In genomic region chr3:90323119-90323518, GRCm38 (mm10) we compare ENCODE assay signal across 9 mouse cellular contexts. TPM values are rescaled to one million over a fixed set of nuclear protein-coding genes. Genes with fewer than 3 reads are reported as not detected.
DNase-seq lines count a peak whose midpoint lies in the region; ATAC-seq and TF ChIP-seq lines count a peak whose summit lies in the region.
"Had no signal": no experiment of that assay in that cellular context is flagged by ENCODE, and none has a peak within 500 bp of the region (broad histone marks: within the 10 kb centered on the region; RNA-seq: fewer than 3 reads in every experiment).

No protein-coding gene starts in this region.

- no peaks in the 10 kb centered on the region for H3K27me3 ChIP-seq in midbrain, embryonic 11.5 days (ENCODE audit: control insufficient read depth, insufficient read depth, low read length)
- no peaks in the 10 kb centered on the region for H3K27me3 ChIP-seq in midbrain, embryonic 10.5 days (ENCODE audit: low read depth, poor library complexity, severe bottlenecking)
- H3K27me3 ChIP-seq in embryonic facial prominence, embryonic 15.5 days = no peaks in the 10 kb centered on the region
- H3K27me3 ChIP-seq in heart, embryonic 11.5 days (ENCODE audit: control insufficient read depth, insufficient read depth, low read length) = no peaks in the 10 kb centered on the region
- H3K27me3 ChIP-seq in kidney, embryonic 15.5 days = no peaks in the 10 kb centered on the region
- H3K27me3 ChIP-seq in limb, embryonic 13.5 days = no peaks in the 10 kb centered on the region
- H3K27me3 ChIP-seq in neural tube, embryonic 12.5 days (replicated peaks) = no peaks in the 10 kb centered on the region
- H3K27me3 ChIP-seq in stomach, postnatal 0 days (ENCODE audit: control insufficient read depth, insufficient read depth, low read length) = no peaks in the 10 kb centered on the region

- 76% methylated on average over 5 of the region's 5 CpGs for WGBS in midbrain, embryonic 11.5 days
- WGBS in midbrain, embryonic 10.5 days = 86% methylated on average over 5 of the region's 5 CpGs
- 9% methylated on average over 5 of the region's 5 CpGs for WGBS in embryonic facial prominence, embryonic 15.5 days
- WGBS in heart, embryonic 11.5 days (ENCODE audit: insufficient replicate concordance) = 35% methylated on average over 5 of the region's 5 CpGs
- 24% methylated on average over 5 of the region's 5 CpGs for WGBS in kidney, embryonic 15.5 days
- WGBS in limb, embryonic 13.5 days = 15% methylated on average over 5 of the region's 5 CpGs
- WGBS in neural tube, embryonic 12.5 days = 18% methylated on average over 5 of the region's 5 CpGs
- WGBS in stomach, postnatal 0 days = 3% methylated on average over 5 of the region's 5 CpGs

- H3K4me1 ChIP-seq in midbrain, embryonic 11.5 days (ENCODE audit: control insufficient read depth, insufficient read depth, low read length) = peaks cover 3% of the 10 kb centered on the region; the same call in 1 of the 2 replicates
- peaks cover 7% of the 10 kb centered on the region; the same call in 1 of the 2 replicates for H3K4me1 ChIP-seq in midbrain, embryonic 10.5 days
- peaks cover 21% of the 10 kb centered on the region for H3K4me1 ChIP-seq in embryonic facial prominence, embryonic 15.5 days
- H3K4me1 ChIP-seq in heart, embryonic 11.5 days (ENCODE audit: control insufficient read depth, insufficient read depth, low read length) = peaks cover 16% of the 10 kb centered on the region
- peaks cover 18% of the 10 kb centered on the region for H3K4me1 ChIP-seq in kidney, embryonic 15.5 days
- peaks cover 33% of the 10 kb centered on the region for H3K4me1 ChIP-seq in limb, embryonic 13.5 days
- peaks cover 13% of the 10 kb centered on the region; the same call in 1 of the 2 replicates for H3K4me1 ChIP-seq in neural tube, embryonic 12.5 days
- no peaks in the 10 kb centered on the region for H3K4me1 ChIP-seq in stomach, postnatal 0 days (replicated peaks; ENCODE audit: control insufficient read depth, insufficient read depth)

- no peaks in the 10 kb centered on the region for H3K36me3 ChIP-seq in midbrain, embryonic 11.5 days (ENCODE audit: control insufficient read depth, insufficient read depth, low read length)
- H3K36me3 ChIP-seq in midbrain, embryonic 10.5 days = peaks cover 12% of the 10 kb centered on the region
- no peaks in the 10 kb centered on the region; the same call in 1 of the 2 replicates for H3K36me3 ChIP-seq in embryonic facial prominence, embryonic 15.5 days
- H3K36me3 ChIP-seq in heart, embryonic 11.5 days (ENCODE audit: control insufficient read depth, insufficient read depth, low read length) = no peaks in the 10 kb centered on the region
- no peaks in the 10 kb centered on the region for H3K36me3 ChIP-seq in kidney, embryonic 15.5 days
- H3K36me3 ChIP-seq in limb, embryonic 13.5 days = no peaks in the 10 kb centered on the region
- no peaks in the 10 kb centered on the region for H3K36me3 ChIP-seq in neural tube, embryonic 12.5 days
- H3K36me3 ChIP-seq in stomach, postnatal 0 days (ENCODE audit: control insufficient read depth, insufficient read depth, low read length) = no peaks in the 10 kb centered on the region

- H3K4me2 ChIP-seq in midbrain, embryonic 11.5 days = no peak overlapping the region
- H3K4me2 ChIP-seq in embryonic facial prominence, embryonic 15.5 days (replicated peaks) = peak overlapping the region; percentile 12; the same call in 1 of the 2 replicates
- peak overlapping the region; percentile 25; the same call in 1 of the 2 replicates for H3K4me2 ChIP-seq in heart, embryonic 11.5 days
- peak overlapping the region; percentile 31; the same call in 1 of the 2 replicates for H3K4me2 ChIP-seq in kidney, embryonic 15.5 days
- peak overlapping the region; percentile 32 for H3K4me2 ChIP-seq in limb, embryonic 13.5 days (replicated peaks)
- peak overlapping the region; percentile 34 for H3K4me2 ChIP-seq in neural tube, embryonic 12.5 days (replicated peaks)
- no peak overlapping the region for H3K4me2 ChIP-seq in stomach, postnatal 0 days (replicated peaks; ENCODE audit: low read depth)

- no peak overlapping the region for H3K4me3 ChIP-seq in midbrain, embryonic 11.5 days (ENCODE audit: low read depth, low read length)
- no peak overlapping the region for H3K4me3 ChIP-seq in midbrain, embryonic 10.5 days
- no peak overlapping the region for H3K4me3 ChIP-seq in embryonic facial prominence, embryonic 15.5 days (replicated peaks)
- no peak overlapping the region for H3K4me3 ChIP-seq in heart, embryonic 11.5 days (ENCODE audit: low read depth, low read length)
- H3K4me3 ChIP-seq in kidney, embryonic 15.5 days (replicated peaks) = no peak overlapping the region
- no peak overlapping the region for H3K4me3 ChIP-seq in limb, embryonic 13.5 days
- no peak overlapping the region for H3K4me3 ChIP-seq in neural tube, embryonic 12.5 days
- H3K4me3 ChIP-seq in stomach, postnatal 0 days (ENCODE audit: low read depth, low read length) = no peak overlapping the region
- H3K4me3 ChIP-seq: myocyte had no signal

- DNase-seq in midbrain, embryonic 11.5 days (ENCODE audit: low spot score, missing footprints) = no peak
- DNase-seq in midbrain, embryonic 10.5 days (ENCODE audit: low spot score) = no peak
- DNase-seq in stomach, postnatal 0 days (ENCODE audit: low spot score) = peak; percentile 85

- no peak for TF ChIP-seq CTCF in stomach, postnatal 0 days (IDR thresholded peaks at IDR 0.05; ENCODE audit: low read depth)

- H3K9me3 ChIP-seq in midbrain, embryonic 11.5 days (ENCODE audit: control insufficient read depth, low read length) = no peaks in the 10 kb centered on the region
- no peaks in the 10 kb centered on the region for H3K9me3 ChIP-seq in midbrain, embryonic 10.5 days (replicated peaks)
- H3K9me3 ChIP-seq in embryonic facial prominence, embryonic 15.5 days (replicated peaks) = no peaks in the 10 kb centered on the region
- H3K9me3 ChIP-seq in heart, embryonic 11.5 days (replicated peaks; ENCODE audit: control insufficient read depth, low read length) = no peaks in the 10 kb centered on the region
- no peaks in the 10 kb centered on the region for H3K9me3 ChIP-seq in kidney, embryonic 15.5 days (replicated peaks)
- no peaks in the 10 kb centered on the region for H3K9me3 ChIP-seq in limb, embryonic 13.5 days
- H3K9me3 ChIP-seq in neural tube, embryonic 12.5 days = no peaks in the 10 kb centered on the region
- no peaks in the 10 kb centered on the region for H3K9me3 ChIP-seq in stomach, postnatal 0 days (ENCODE audit: control insufficient read depth, low read length)

- H3K9ac ChIP-seq in midbrain, embryonic 11.5 days (ENCODE audit: low read length) = no peak overlapping the region
- no peak overlapping the region for H3K9ac ChIP-seq in embryonic facial prominence, embryonic 15.5 days
- H3K9ac ChIP-seq in heart, embryonic 11.5 days (ENCODE audit: low read depth, low read length) = no peak overlapping the region
- H3K9ac ChIP-seq in kidney, embryonic 15.5 days = no peak overlapping the region
- H3K9ac ChIP-seq in limb, embryonic 13.5 days = no peak overlapping the region
- H3K9ac ChIP-seq in neural tube, embryonic 12.5 days = peak overlapping the region; percentile 22; the same call in 1 of the 2 replicates
- no peak overlapping the region for H3K9ac ChIP-seq in stomach, postnatal 0 days (ENCODE audit: low read length)

- peak; percentile 70; the same call in 1 of the 2 replicates for ATAC-seq in midbrain, embryonic 11.5 days (ENCODE audit: low FRiP score)
- peak; percentile 84 for ATAC-seq in embryonic facial prominence, embryonic 15.5 days (ENCODE audit: insufficient number of reproducible peaks, low FRiP score, low TSS enrichment, low read depth)
- 0 out of 2 replicates have a peak, but pooled peaks have one; percentile 22 for ATAC-seq in heart, embryonic 11.5 days (replicated peaks; ENCODE audit: insufficient number of reproducible peaks, low FRiP score, low TSS enrichment)
- peak; percentile 66; the same call in 1 of the 2 replicates for ATAC-seq in kidney, embryonic 15.5 days (replicated peaks; ENCODE audit: low FRiP score)
- ATAC-seq in limb, embryonic 13.5 days (ENCODE audit: low FRiP score, low read depth) = peak; percentile 84
- peak; percentile 78 for ATAC-seq in neural tube, embryonic 12.5 days (ENCODE audit: low FRiP score, low read depth)
- peak; percentile 96 for ATAC-seq in stomach, postnatal 0 days (ENCODE audit: low FRiP score, low TSS enrichment)

- TF ChIP-seq EP300 in stomach, postnatal 0 days (optimal IDR thresholded peaks at IDR 0.05) = no peak

- no peak overlapping the region for H3K27ac ChIP-seq in midbrain, embryonic 11.5 days (ENCODE audit: low read depth, low read length)
- no peak overlapping the region for H3K27ac ChIP-seq in midbrain, embryonic 10.5 days (replicated peaks)
- peak overlapping the region; percentile 73 for H3K27ac ChIP-seq in embryonic facial prominence, embryonic 15.5 days (replicated peaks)
- H3K27ac ChIP-seq in heart, embryonic 11.5 days (ENCODE audit: low read depth, low read length) = peak overlapping the region; percentile 47; the same call in 1 of the 2 replicates
- peak overlapping the region; percentile 49 for H3K27ac ChIP-seq in kidney, embryonic 15.5 days
- peak overlapping the region; percentile 55; the same call in 1 of the 2 replicates for H3K27ac ChIP-seq in limb, embryonic 13.5 days
- 0 out of 2 replicates have a peak overlapping the region, but pooled peaks have one; percentile 42 for H3K27ac ChIP-seq in neural tube, embryonic 12.5 days
- 0 out of 2 replicates have a peak overlapping the region, but pooled peaks have one; percentile 8 for H3K27ac ChIP-seq in stomach, postnatal 0 days (replicated peaks)

RNA-seq across cellular contexts. Expression of gene Gatad2b, which starts 30.1 kb away (rescaled TPM):
- polyA plus RNA-seq in midbrain, embryonic 11.5 days (2014; fragmentation: Nextera tagmentation; extraction: Ambion mirVana) = 10.4 TPM in 2 replicates
- polyA plus RNA-seq in midbrain, embryonic 10.5 days (2016; fragmentation: Nextera tagmentation; extraction: Ambion mirVana) = 13.6 and 14.1 TPM in 2 replicates
- polyA plus RNA-seq in embryonic facial prominence, embryonic 15.5 days (2015; fragmentation: Nextera tagmentation; extraction: Ambion mirVana) = 15.2 and 16.8 TPM in 2 replicates
- polyA plus RNA-seq in heart, embryonic 11.5 days (2014; fragmentation: Nextera tagmentation; extraction: Ambion mirVana) = 8.4 and 14.3 TPM in 2 replicates
- 12.8 and 16.2 TPM in 2 replicates for polyA plus RNA-seq in kidney, embryonic 15.5 days (2015; fragmentation: Nextera tagmentation; extraction: Ambion mirVana)
- 19.4 and 19.6 TPM in 2 replicates for polyA plus RNA-seq in limb, embryonic 13.5 days (2015; fragmentation: Nextera tagmentation; extraction: Ambion mirVana)
- polyA plus RNA-seq in neural tube, embryonic 12.5 days (2016; fragmentation: Nextera tagmentation; extraction: Ambion mirVana) = 12.8 and 15.9 TPM in 2 replicates
- polyA plus RNA-seq in stomach, postnatal 0 days (2015; fragmentation: Nextera tagmentation; extraction: Ambion mirVana) = 4.0 and 4.8 TPM in 2 replicates

RNA-seq across cellular contexts. Expression of gene Dennd4b, which starts 58.1 kb away (rescaled TPM):
- 3.8 and 4.0 TPM in 2 replicates for polyA plus RNA-seq in midbrain, embryonic 11.5 days (2014; fragmentation: Nextera tagmentation; extraction: Ambion mirVana)
- polyA plus RNA-seq in midbrain, embryonic 10.5 days (2016; fragmentation: Nextera tagmentation; extraction: Ambion mirVana) = 6.9 and 7.0 TPM in 2 replicates
- 4.0 and 4.5 TPM in 2 replicates for polyA plus RNA-seq in embryonic facial prominence, embryonic 15.5 days (2015; fragmentation: Nextera tagmentation; extraction: Ambion mirVana)
- polyA plus RNA-seq in heart, embryonic 11.5 days (2014; fragmentation: Nextera tagmentation; extraction: Ambion mirVana) = 4.1 and 4.4 TPM in 2 replicates
- 3.9 and 4.1 TPM in 2 replicates for polyA plus RNA-seq in kidney, embryonic 15.5 days (2015; fragmentation: Nextera tagmentation; extraction: Ambion mirVana)
- polyA plus RNA-seq in limb, embryonic 13.5 days (2015; fragmentation: Nextera tagmentation; extraction: Ambion mirVana) = 4.2 and 5.3 TPM in 2 replicates
- polyA plus RNA-seq in neural tube, embryonic 12.5 days (2016; fragmentation: Nextera tagmentation; extraction: Ambion mirVana) = 6.6 and 6.8 TPM in 2 replicates
- polyA plus RNA-seq in stomach, postnatal 0 days (2015; fragmentation: Nextera tagmentation; extraction: Ambion mirVana) = 0.95 and 1.1 TPM in 2 replicates

Comparison
In these comparisons a context has a peak if more than half of its experiments do, and no peak if none do; other contexts are left out.
1. ATAC-seq: peak in every context shown above with its lines; median percentile 96 in stomach, postnatal 0 days; 84 in embryonic facial prominence, embryonic 15.5 days; 84 in limb, embryonic 13.5 days; 78 in neural tube, embryonic 12.5 days; 70 in midbrain, embryonic 11.5 days; 66 in kidney, embryonic 15.5 days; 22 in heart, embryonic 11.5 days.
2. H3K27ac ChIP-seq: peak in embryonic facial prominence, embryonic 15.5 days (single experiment), heart, embryonic 11.5 days (single experiment), kidney, embryonic 15.5 days (single experiment), limb, embryonic 13.5 days (single experiment), neural tube, embryonic 12.5 days (single experiment) and stomach, postnatal 0 days (single experiment); none in midbrain, embryonic 11.5 days (single experiment) and midbrain, embryonic 10.5 days (single experiment).
3. H3K4me2 ChIP-seq: peak in embryonic facial prominence, embryonic 15.5 days (single experiment), heart, embryonic 11.5 days (single experiment), kidney, embryonic 15.5 days (single experiment), limb, embryonic 13.5 days (single experiment) and neural tube, embryonic 12.5 days (single experiment); none in midbrain, embryonic 11.5 days (single experiment) and stomach, postnatal 0 days (single experiment).